Mouse (Mus musculus): ENCODE measurements at regions not wholly inside any gene's neighbourhood (a gene's known extent, or its start where the extent isn't known, plus 50 kb on each side); places are given as distances from the start of the nearest gene placed in this dataset.

- H3K36me3 ChIP-seq (replicated peaks in 1 of 2; ENCODE audit: control insufficient read depth in 1 of 2, insufficient read depth in 1 of 2, low read length in 1 of 2), result no peaks in the 10 kb centered on the region
- no peak for DNase-seq (ENCODE audit: extremely low read depth)
- H3K27ac ChIP-seq (ENCODE audit: insufficient read depth, low read depth), result no peak overlapping the region
- H3K27me3 ChIP-seq (replicated peaks), result no peaks in the 10 kb centered on the region
- H3K4me3 ChIP-seq (replicated peaks in 1 of 3; ENCODE audit: low read depth in 2 of 3, low read length in 2 of 3, poor library complexity in 1 of 3), result no peak overlapping the region
- TF ChIP-seq UBTF (IDR thresholded peaks at IDR 0.05; ENCODE audit: low read depth, low read length) (no peak), MXI1 (IDR thresholded peaks at IDR 0.05; ENCODE audit: low read depth, low read length) (no peak), BHLHE40 (IDR thresholded peaks at IDR 0.05; ENCODE audit: low read depth, low read length) (no peak), POLR2AphosphoS2 (IDR thresholded peaks at IDR 0.05; ENCODE audit: low read depth, low read length) (no peak), MAX (IDR thresholded peaks at IDR 0.05; ENCODE audit: low read length) (no peak), E2F4 (IDR thresholded peaks at IDR 0.05; ENCODE audit: insufficient replicate concordance, low read depth, low read length) (no peak), TCF12 (IDR thresholded peaks at IDR 0.05; ENCODE audit: low read depth, low read length) (no peak)
- dilution Hi-C loops (cut with MboI; ENCODE audit: extremely low pct_ligation_motif_present, extremely low pct_unique_long_range_greater_than_20kb, low sequenced_read_pairs) (no loop called here), in situ Hi-C loops (cut with MboI; ENCODE audit: low pct_ligation_motif_present, low pct_unique_long_range_greater_than_20kb, low sequenced_read_pairs) (no loop called here)
- H3K4me1 ChIP-seq (ENCODE audit: control insufficient read depth in 1 of 2, insufficient read depth in 2 of 2), result no peaks in the 10 kb centered on the region
- H3K79me2 ChIP-seq (replicated peaks; ENCODE audit: control insufficient read depth, extremely low read depth, insufficient read depth, poor library complexity, severe bottlenecking), result no peaks in the 10 kb centered on the region
- H3K9ac ChIP-seq (ENCODE audit: insufficient read depth, low read depth), result no peak overlapping the region
- peaks cover 57% of the 10 kb centered on the region for H3K9me3 ChIP-seq (replicated peaks; ENCODE audit: low read length)
- no peak overlapping the region for H3K4me2 ChIP-seq (ENCODE audit: insufficient read depth, low read depth, poor library complexity, severe bottlenecking)
Observed at GRCm38 (mm10) chr15:68506093-68506492, 2005.4 kb upstream of the Lrrc6 start.

DNA sequence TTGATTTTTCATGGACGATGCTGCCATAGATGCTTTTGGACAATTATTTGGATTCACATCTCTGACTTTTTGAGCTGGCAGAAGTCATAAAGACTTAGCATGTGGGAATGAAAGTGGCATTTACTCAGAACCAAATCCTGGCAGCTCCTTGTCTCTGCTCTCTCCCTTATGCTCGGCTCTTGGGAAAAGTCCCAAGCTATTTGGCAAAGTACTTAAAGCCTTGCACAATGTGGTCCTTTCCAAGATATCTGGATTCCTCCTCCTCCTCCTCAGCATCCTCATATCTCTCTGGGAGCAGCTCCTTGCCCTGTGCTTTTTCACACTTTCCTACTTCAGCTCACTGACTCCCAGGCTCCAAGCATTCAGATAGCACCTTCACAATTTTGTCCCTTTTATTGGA lies 1995.7 kb upstream of the Lrrc6 start:
- peaks cover 44% of the 10 kb centered on the region for H3K9me3 ChIP-seq (replicated peaks; ENCODE audit: low read length)
- H3K9ac ChIP-seq (ENCODE audit: insufficient read depth, low read depth), result no peak overlapping the region
- no peaks in the 10 kb centered on the region for H3K4me1 ChIP-seq (ENCODE audit: control insufficient read depth in 1 of 2, insufficient read depth in 2 of 2)
- DNase-seq (ENCODE audit: extremely low read depth), result no peak
- H3K27ac ChIP-seq (ENCODE audit: insufficient read depth, low read depth), result no peak overlapping the region
- no peaks in the 10 kb centered on the region for H3K36me3 ChIP-seq (replicated peaks in 1 of 2; ENCODE audit: control insufficient read depth in 1 of 2, insufficient read depth in 1 of 2, low read length in 1 of 2)
- no peak overlapping the region for H3K4me2 ChIP-seq (ENCODE audit: insufficient read depth, low read depth, poor library complexity, severe bottlenecking)
- H3K79me2 ChIP-seq (replicated peaks; ENCODE audit: control insufficient read depth, extremely low read depth, insufficient read depth, poor library complexity, severe bottlenecking), result no peaks in the 10 kb centered on the region
- H3K4me3 ChIP-seq (replicated peaks in 1 of 3; ENCODE audit: low read depth in 2 of 3, low read length in 2 of 3, poor library complexity in 1 of 3), result no peak overlapping the region
- in situ Hi-C loops (cut with MboI; ENCODE audit: low pct_ligation_motif_present, low pct_unique_long_range_greater_than_20kb, low sequenced_read_pairs) (no loop called here), dilution Hi-C loops (cut with MboI; ENCODE audit: extremely low pct_ligation_motif_present, extremely low pct_unique_long_range_greater_than_20kb, low sequenced_read_pairs) (no loop called here)
- no peaks in the 10 kb centered on the region for H3K27me3 ChIP-seq (replicated peaks)
- TF ChIP-seq SMC3 (IDR thresholded peaks at IDR 0.05; ENCODE audit: low read depth, low read length), result no peak
- TF ChIP-seq CHD2 (IDR thresholded peaks at IDR 0.05; ENCODE audit: low read length), result no peak
- TF ChIP-seq ZC3H11A (IDR thresholded peaks at IDR 0.05; ENCODE audit: low read depth, low read length), result no peak
- TF ChIP-seq E2F4 (IDR thresholded peaks at IDR 0.05; ENCODE audit: insufficient replicate concordance, low read depth, low read length), result no peak
- no peak for TF ChIP-seq ETS1 (conservative IDR thresholded peaks at IDR 0.05; ENCODE audit: low read depth, low read length)
- no peak for TF ChIP-seq USF2 (conservative IDR thresholded peaks at IDR 0.05; ENCODE audit: low read depth, low read length)
- TF ChIP-seq KAT2A (IDR thresholded peaks at IDR 0.05; ENCODE audit: insufficient replicate concordance, low read length), result no peak
- no peak for TF ChIP-seq GABPA (IDR thresholded peaks at IDR 0.05; ENCODE audit: insufficient replicate concordance, low read depth, low read length)
- TF ChIP-seq UBTF (IDR thresholded peaks at IDR 0.05; ENCODE audit: low read depth, low read length), result no peak
- TF ChIP-seq MAX (IDR thresholded peaks at IDR 0.05; ENCODE audit: low read length), result no peak
- no peak for TF ChIP-seq MEF2A (IDR thresholded peaks at IDR 0.05; ENCODE audit: borderline replicate concordance, low read depth, low read length)
- no peak for TF ChIP-seq USF1 (IDR thresholded peaks at IDR 0.05; ENCODE audit: low read depth, low read length)
- TF ChIP-seq IRF4 (IDR thresholded peaks at IDR 0.05; ENCODE audit: low read depth, low read length), result no peak
- no peak for TF ChIP-seq HCFC1 (IDR thresholded peaks at IDR 0.05; ENCODE audit: low read depth, low read length)
- TF ChIP-seq ZKSCAN1 (IDR thresholded peaks at IDR 0.05; ENCODE audit: borderline replicate concordance, low read depth, low read length), result no peak

All from CH12.LX (cell line).